Mouse (Mus musculus): ENCODE measurements around the gene Zfp160. TPM values are rescaled to one million over a fixed set of nuclear protein-coding genes. Genes with fewer than 3 reads are reported as not detected.
A peak's percentile ranks its signal among the peaks of the same experiment; 100 is the strongest.
"Not testable (repeated sequence)": the region's sequence is repeated elsewhere in the genome, so short reads cannot be mapped to it uniquely, and the experiment has no call there.

Zfp160 gene
- polyA plus RNA-seq, 1 experiment: 19.4 TPM

DNA sequence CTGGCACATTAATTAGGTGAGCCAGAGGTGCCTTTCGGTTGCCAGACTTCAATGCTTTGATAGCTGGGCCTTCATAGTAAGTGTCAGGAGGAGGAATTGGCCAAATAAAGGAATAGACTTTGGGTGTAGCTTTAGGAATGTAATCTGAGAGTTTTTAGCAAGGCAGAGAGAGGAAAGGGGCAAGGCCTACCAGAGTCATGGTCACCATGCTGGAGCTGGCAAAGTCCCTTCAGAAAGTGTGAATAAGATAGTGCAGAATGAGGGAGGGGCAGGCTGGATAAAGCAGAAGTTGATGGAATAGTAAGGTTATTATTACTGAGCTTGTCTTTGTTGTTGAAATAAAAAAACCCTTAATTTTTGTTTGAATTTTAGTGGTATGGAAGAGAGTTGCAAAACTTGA, 1.0 kb downstream of the Zfp160 start:
- Histone ChIP-seq H3K27ac (ENCODE audit: insufficient read depth, low read length) (no peak overlapping the region), H3K9ac (ENCODE audit: low read depth, poor library complexity, severe bottlenecking) (peak overlapping the region; percentile 63), H3K9me3 (replicated peaks; ENCODE audit: control insufficient read depth, insufficient read depth, low read length, poor library complexity, severe bottlenecking) (no peaks in the 10 kb centered on the region), H3K4me1 (ENCODE audit: control insufficient read depth, insufficient read depth, low read length) (peaks cover 1% of the 10 kb centered on the region), H3K27me3 (ENCODE audit: control insufficient read depth, insufficient read depth, low read length, poor library complexity, severe bottlenecking) (no peaks in the 10 kb centered on the region), H3K4me3 (ENCODE audit: low read depth, low read length) (peak overlapping the region; percentile 52), H3K36me3 (ENCODE audit: control insufficient read depth, insufficient read depth, low read length, poor library complexity, severe bottlenecking) (peaks cover 6% of the 10 kb centered on the region)
- TF ChIP-seq CTCF (IDR thresholded peaks at IDR 0.05; ENCODE audit: low read depth, low read length): no peak
- no peak for TF ChIP-seq POLR2A (IDR thresholded peaks at IDR 0.05; ENCODE audit: insufficient read depth, low read length)
- no peak for TF ChIP-seq EP300 (IDR thresholded peaks at IDR 0.05; ENCODE audit: insufficient read depth, low read depth, low read length)

DNA sequence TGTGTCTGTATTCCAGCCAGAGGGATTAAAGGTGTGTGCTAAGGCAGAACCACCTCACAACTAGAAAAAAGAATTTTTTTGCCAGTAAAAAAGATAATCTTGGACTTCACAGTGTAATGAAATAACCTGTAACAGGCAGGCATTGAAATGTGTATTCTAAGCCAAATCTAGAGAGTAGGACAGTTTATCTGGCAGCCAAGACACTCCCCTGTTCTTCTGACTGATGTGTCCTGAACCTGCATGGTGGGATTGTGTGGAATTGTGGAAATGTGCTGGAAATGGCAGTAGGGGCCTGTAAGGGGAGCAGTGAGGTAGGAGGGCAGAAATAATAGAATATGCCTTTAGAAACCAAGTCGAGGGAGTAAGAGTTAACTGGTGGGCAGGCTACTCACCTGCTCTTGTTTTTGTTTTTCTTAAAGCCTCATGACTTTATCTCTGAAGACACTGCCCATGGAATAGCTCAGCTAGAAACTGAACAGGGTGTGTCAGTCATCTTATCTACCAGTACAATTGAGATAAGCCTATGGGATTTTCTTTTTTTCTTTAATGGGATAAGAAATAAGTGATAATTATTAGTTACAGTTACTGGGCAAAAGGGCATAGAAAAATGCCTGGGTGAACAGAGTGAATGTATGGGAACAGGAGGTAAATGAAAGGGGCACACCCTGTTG, 9.8 kb downstream of the Zfp160 start:
- Histone ChIP-seq H3K9ac (ENCODE audit: low read depth, poor library complexity, severe bottlenecking) (no peak overlapping the region), H3K36me3 (ENCODE audit: control insufficient read depth, insufficient read depth, low read length, poor library complexity, severe bottlenecking) (peaks cover 9% of the 10 kb centered on the region; the same call in 1 of the 2 replicates), H3K27me3 (ENCODE audit: control insufficient read depth, insufficient read depth, low read length, poor library complexity, severe bottlenecking) (no peaks in the 10 kb centered on the region), H3K9me3 (replicated peaks; ENCODE audit: control insufficient read depth, insufficient read depth, low read length, poor library complexity, severe bottlenecking) (no peaks in the 10 kb centered on the region), H3K4me3 (ENCODE audit: low read depth, low read length) (no peak overlapping the region), H3K27ac (ENCODE audit: insufficient read depth, low read length) (no peak overlapping the region), H3K4me1 (ENCODE audit: control insufficient read depth, insufficient read depth, low read length) (no peaks in the 10 kb centered on the region)
- TF ChIP-seq EP300 (IDR thresholded peaks at IDR 0.05; ENCODE audit: insufficient read depth, low read depth, low read length): no peak
- TF ChIP-seq CTCF (IDR thresholded peaks at IDR 0.05; ENCODE audit: low read depth, low read length): no peak
- no peak for TF ChIP-seq POLR2A (IDR thresholded peaks at IDR 0.05; ENCODE audit: insufficient read depth, low read length)

DNA sequence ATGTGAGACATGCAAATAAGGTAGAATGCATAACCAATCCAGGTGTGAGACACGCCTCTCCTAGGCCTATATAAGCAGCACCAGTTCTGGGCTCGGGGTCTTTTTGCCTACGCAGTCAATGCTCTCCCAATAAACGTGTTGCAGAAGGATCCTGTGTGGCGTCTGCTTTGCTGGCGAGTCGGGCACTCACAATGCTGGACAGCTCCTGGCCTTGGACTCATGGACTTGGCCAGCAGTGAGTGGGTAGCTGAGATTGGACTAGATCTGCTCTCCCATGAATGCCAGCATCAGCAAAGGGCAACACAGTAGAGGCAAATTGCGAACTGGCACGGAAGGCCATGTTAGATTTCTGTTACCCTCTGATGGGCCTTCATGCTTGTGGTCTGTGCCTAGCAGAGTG, 39.3 kb downstream of the Zfp160 start:
- not testable (repeated sequence) for H3K9me3 ChIP-seq (replicated peaks; ENCODE audit: control insufficient read depth, insufficient read depth, low read length, poor library complexity, severe bottlenecking); H3K9ac ChIP-seq (ENCODE audit: low read depth, poor library complexity, severe bottlenecking); H3K4me3 ChIP-seq (ENCODE audit: low read depth, low read length); H3K4me1 ChIP-seq (ENCODE audit: control insufficient read depth, insufficient read depth, low read length); H3K27me3 ChIP-seq (ENCODE audit: control insufficient read depth, insufficient read depth, low read length, poor library complexity, severe bottlenecking); H3K36me3 ChIP-seq (ENCODE audit: control insufficient read depth, insufficient read depth, low read length, poor library complexity, severe bottlenecking); H3K27ac ChIP-seq (ENCODE audit: insufficient read depth, low read length)

DNA sequence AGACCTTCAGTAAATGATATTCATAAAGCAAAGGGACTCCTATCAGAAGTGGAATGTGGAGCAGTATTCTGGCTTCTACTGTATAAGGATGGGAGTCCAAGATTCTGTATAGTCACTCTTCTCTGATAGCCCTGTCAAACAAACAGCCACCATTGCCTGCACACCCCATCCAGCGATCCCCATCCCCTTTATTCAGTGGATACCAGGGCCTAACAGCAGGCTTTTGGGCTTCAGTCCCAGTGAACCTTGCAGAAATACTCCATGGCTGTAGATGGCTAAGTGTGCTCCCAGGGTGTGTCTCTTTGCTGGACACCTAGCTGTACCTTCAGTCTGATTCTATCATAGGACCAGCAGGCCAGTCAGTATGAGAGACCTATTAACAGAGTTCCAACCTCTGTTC, 42.2 kb downstream of the Zfp160 start:
- TF ChIP-seq CTCF (IDR thresholded peaks at IDR 0.05; ENCODE audit: low read depth, low read length) (no peak), EP300 (IDR thresholded peaks at IDR 0.05; ENCODE audit: insufficient read depth, low read depth, low read length) (no peak), POLR2A (IDR thresholded peaks at IDR 0.05; ENCODE audit: insufficient read depth, low read length) (no peak)
- Histone ChIP-seq H3K9me3 (replicated peaks; ENCODE audit: control insufficient read depth, insufficient read depth, low read length, poor library complexity, severe bottlenecking) (no peaks in the 10 kb centered on the region), H3K27ac (ENCODE audit: insufficient read depth, low read length) (no peak overlapping the region), H3K27me3 (ENCODE audit: control insufficient read depth, insufficient read depth, low read length, poor library complexity, severe bottlenecking) (no peaks in the 10 kb centered on the region), H3K36me3 (ENCODE audit: control insufficient read depth, insufficient read depth, low read length, poor library complexity, severe bottlenecking) (no peaks in the 10 kb centered on the region), H3K4me3 (ENCODE audit: low read depth, low read length) (no peak overlapping the region), H3K4me1 (ENCODE audit: control insufficient read depth, insufficient read depth, low read length) (no peaks in the 10 kb centered on the region), H3K9ac (ENCODE audit: low read depth, poor library complexity, severe bottlenecking) (no peak overlapping the region)

DNA sequence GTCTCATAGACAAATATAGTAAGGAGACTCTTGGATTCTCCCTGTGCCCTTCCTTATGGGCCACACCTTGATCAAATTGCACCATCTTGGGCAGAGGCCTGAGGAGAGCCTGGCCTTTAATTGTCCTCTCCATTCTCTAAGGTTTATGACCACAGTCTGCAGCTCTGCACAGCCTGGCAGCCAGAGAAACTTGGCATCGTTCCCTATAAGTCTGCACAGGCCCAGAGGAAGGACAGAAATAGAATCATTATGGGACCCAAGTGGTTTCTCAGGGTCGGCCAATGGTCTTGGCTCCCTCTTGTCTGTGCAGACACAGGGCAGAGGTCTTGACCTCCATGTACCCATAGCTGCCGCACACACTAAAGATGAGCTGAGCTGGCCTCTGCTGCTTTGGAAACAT, 42.6 kb downstream of the Zfp160 start:
- not testable (repeated sequence) for H3K36me3 ChIP-seq (ENCODE audit: control insufficient read depth, insufficient read depth, low read length, poor library complexity, severe bottlenecking); H3K9me3 ChIP-seq (replicated peaks; ENCODE audit: control insufficient read depth, insufficient read depth, low read length, poor library complexity, severe bottlenecking); H3K4me1 ChIP-seq (ENCODE audit: control insufficient read depth, insufficient read depth, low read length); H3K9ac ChIP-seq (ENCODE audit: low read depth, poor library complexity, severe bottlenecking); H3K4me3 ChIP-seq (ENCODE audit: low read depth, low read length); H3K27me3 ChIP-seq (ENCODE audit: control insufficient read depth, insufficient read depth, low read length, poor library complexity, severe bottlenecking); H3K27ac ChIP-seq (ENCODE audit: insufficient read depth, low read length)

DNA sequence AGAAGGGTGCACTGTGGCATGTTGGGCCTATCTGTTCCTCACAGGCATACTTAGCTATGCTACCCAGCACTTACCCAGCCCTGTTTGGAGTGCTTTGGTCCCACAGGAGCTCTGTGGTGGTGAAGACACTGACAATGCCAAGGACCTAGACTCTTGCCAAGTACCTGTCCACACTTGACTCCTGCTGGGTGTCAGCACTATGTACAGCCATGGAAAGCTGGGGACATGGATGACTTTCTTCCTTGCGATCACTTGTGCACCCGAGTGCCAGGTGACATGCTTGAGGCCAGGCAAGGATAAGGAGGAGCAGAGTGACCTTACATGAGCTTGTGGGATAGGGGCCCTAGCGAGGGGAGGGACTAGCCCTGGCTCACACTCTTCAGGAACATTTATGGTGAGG, 43.2 kb downstream of the Zfp160 start:
- not testable (repeated sequence) for H3K27ac ChIP-seq (ENCODE audit: insufficient read depth, low read length); H3K4me1 ChIP-seq (ENCODE audit: control insufficient read depth, insufficient read depth, low read length); H3K9ac ChIP-seq (ENCODE audit: low read depth, poor library complexity, severe bottlenecking); H3K27me3 ChIP-seq (ENCODE audit: control insufficient read depth, insufficient read depth, low read length, poor library complexity, severe bottlenecking); H3K9me3 ChIP-seq (replicated peaks; ENCODE audit: control insufficient read depth, insufficient read depth, low read length, poor library complexity, severe bottlenecking); H3K4me3 ChIP-seq (ENCODE audit: low read depth, low read length); H3K36me3 ChIP-seq (ENCODE audit: control insufficient read depth, insufficient read depth, low read length, poor library complexity, severe bottlenecking)

- Histone ChIP-seq H3K27ac (ENCODE audit: insufficient read depth, low read length) (no peak overlapping the region), H3K9ac (ENCODE audit: low read depth, poor library complexity, severe bottlenecking) (no peak overlapping the region), H3K27me3 (ENCODE audit: control insufficient read depth, insufficient read depth, low read length, poor library complexity, severe bottlenecking) (no peaks in the 10 kb centered on the region), H3K36me3 (ENCODE audit: control insufficient read depth, insufficient read depth, low read length, poor library complexity, severe bottlenecking) (no peaks in the 10 kb centered on the region), H3K9me3 (replicated peaks; ENCODE audit: control insufficient read depth, insufficient read depth, low read length, poor library complexity, severe bottlenecking) (no peaks in the 10 kb centered on the region), H3K4me3 (ENCODE audit: low read depth, low read length) (no peak overlapping the region), H3K4me1 (ENCODE audit: control insufficient read depth, insufficient read depth, low read length) (no peaks in the 10 kb centered on the region)
- TF ChIP-seq CTCF (IDR thresholded peaks at IDR 0.05; ENCODE audit: low read depth, low read length) (no peak), EP300 (IDR thresholded peaks at IDR 0.05; ENCODE audit: insufficient read depth, low read depth, low read length) (no peak), POLR2A (IDR thresholded peaks at IDR 0.05; ENCODE audit: insufficient read depth, low read length) (no peak)
These were observed 44.6 kb downstream of the Zfp160 start for GRCm38 (mm10) chr17:21053267-21053666.

DNA sequence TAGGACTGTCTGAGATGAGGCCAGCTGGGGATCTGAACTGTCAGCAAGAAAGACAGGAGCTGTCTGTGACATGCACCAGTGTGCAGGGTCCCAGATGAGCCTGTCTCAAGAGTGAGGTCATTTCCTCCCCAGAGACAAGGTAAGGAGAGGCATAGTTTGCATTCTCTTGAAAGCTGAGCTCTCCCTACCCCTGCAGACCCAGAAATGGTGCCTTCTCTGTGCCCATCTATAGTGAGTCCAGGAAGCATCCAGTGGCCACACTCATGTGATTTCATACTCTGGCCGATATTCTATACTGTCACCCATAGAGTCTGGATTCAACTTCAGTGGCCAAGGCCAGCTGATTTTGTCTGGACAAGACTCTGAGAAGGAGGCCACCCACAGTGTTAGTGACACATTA, 46.4 kb downstream of the Zfp160 start:
- not testable (repeated sequence) for H3K27ac ChIP-seq (ENCODE audit: insufficient read depth, low read length); H3K9ac ChIP-seq (ENCODE audit: low read depth, poor library complexity, severe bottlenecking); H3K36me3 ChIP-seq (ENCODE audit: control insufficient read depth, insufficient read depth, low read length, poor library complexity, severe bottlenecking); H3K9me3 ChIP-seq (replicated peaks; ENCODE audit: control insufficient read depth, insufficient read depth, low read length, poor library complexity, severe bottlenecking); H3K4me1 ChIP-seq (ENCODE audit: control insufficient read depth, insufficient read depth, low read length); H3K27me3 ChIP-seq (ENCODE audit: control insufficient read depth, insufficient read depth, low read length, poor library complexity, severe bottlenecking); H3K4me3 ChIP-seq (ENCODE audit: low read depth, low read length)

Data from ES-Bruce4 (cell line).